Mouse (Mus musculus) C2C12 (cell line): Measurements from ENCODE around the gene Dcaf7.

Source experiments
- CTCF ChIP-seq: IDR thresholded peaks from one replicate; pipeline ENCODE4 v1.5.1; 2011; ENCODE audit not compliant: control insufficient read depth, insufficient read depth, insufficient read length
- FOSL1 ChIP-seq: IDR thresholded peaks from one replicate; pipeline ENCODE4 v1.8.0; 2011; ENCODE audit warnings: mild to moderate bottlenecking, low read length; ENCODE audit not compliant: poor library complexity, insufficient read depth, severe bottlenecking
- USF1 ChIP-seq: IDR thresholded peaks from one replicate; pipeline ENCODE4 v1.6.1; 2011; ENCODE audit warnings: low read depth, mild to moderate bottlenecking, control low read depth, moderate library complexity

GRCm38 (mm10) chr11:106054600-106054999, 17.9 kb downstream of the Dcaf7 start:
- TF ChIP-seq USF1: no peak
- no peak for TF ChIP-seq CTCF
- TF ChIP-seq FOSL1: no peak
